Mouse (Mus musculus): ENCODE data around the gene Maml3.

The Maml3 gene

DNA sequence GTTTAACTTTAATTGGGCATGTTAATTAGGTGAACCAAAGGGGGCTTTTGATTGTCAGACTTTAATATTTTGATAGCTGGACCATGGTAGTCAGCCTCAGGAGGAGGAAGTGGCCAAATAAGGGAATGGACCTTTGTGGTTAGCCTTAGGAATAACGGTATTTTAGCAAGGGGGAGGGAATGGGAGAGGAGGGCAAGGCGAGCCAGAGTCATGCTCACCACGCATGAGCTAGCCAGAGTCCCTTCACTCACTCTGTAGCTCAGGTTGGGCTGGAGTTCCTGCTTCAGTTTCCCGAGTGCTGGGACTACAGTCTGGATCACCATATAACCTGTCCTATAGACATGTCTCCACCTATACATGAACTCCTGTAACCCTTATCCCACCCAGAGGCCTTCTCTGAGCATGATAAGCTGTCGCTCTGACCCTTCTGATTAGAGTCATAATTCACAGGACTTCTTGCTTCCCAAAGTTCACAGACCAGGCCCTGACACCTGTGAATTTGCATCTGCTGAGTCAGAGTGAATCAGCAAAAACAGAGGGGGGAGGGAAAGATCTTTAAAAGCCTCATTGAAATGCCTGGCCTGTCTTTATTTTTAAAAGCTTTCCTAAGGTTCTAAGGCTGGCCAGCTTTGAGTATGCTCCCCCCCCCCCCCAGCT is 434.3 kb downstream of the Maml3 start:
- no peak for DNase-seq (ENCODE audit: low read depth, low spot score)

DNA sequence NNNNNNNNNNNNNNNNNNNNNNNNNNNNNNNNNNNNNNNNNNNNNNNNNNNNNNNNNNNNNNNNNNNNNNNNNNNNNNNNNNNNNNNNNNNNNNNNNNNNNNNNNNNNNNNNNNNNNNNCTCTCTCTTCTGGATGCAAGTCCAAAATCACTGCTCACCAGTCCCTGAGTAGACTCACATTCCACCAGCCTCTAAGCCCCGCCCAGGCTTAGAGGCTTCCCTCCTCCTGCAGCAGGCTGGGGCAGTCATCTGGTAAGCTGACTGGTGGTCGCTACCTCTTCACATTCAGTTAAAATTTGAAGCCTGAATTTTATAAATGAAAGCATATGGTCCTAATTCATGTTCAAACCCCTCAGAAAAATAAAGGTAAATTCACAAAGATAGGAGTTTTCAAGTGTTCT is 436.3 kb downstream of the Maml3 start:
- DNase-seq (ENCODE audit: low read depth, low spot score): no peak

DNA sequence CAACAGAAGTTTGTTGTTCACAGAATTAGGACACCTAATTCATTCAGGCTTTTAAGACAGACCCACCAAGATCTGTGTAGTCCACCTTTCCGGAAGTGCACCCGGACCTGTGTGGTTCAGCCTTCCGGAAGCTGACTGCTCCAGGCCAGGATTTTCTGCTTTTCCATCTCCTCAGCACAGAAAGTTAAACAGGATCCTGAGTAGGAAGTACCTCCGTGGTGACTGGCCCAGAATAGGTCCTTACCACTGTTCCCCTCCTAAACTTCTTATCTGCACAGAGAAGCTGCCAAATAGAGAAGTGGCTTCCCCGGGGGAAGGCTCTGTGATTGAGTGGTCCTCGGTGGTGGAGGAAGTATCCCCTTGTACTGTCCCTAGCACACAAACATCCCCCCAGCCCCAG is 442.3 kb downstream of the Maml3 start:
- DNase-seq (ENCODE audit: low read depth, low spot score): no peak

DNA sequence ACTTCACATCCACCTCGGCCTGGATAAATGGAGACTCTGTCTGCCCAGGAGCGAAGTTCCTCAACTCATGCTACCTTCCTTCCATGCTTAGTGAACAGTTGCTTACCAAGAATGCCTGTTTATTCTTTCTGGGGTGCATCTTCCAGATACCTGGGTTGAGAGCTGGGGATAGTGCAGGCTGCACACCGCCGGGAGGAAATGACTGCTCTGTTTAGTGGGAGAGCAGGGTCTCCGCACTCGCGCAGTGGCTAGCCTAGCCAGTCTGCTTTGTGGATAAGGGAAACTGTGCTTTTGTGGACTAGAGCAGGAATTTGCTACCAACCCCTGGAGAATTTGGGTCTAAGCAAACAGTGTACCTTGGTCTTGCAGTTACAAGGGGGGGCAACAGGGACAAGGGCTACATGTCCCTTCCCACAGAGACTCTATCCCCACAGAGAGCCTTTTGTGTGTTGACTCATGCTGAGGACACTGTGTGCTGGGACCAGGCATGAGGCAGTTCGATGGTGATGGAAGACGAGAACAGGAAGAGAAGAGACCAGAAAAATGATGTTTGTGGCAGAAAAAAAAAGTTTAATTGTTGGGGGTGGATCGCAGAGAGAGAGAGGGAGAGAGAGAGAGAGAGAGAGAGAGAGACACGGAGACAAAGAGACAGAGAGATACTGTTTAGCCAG is 442.9 kb downstream of the Maml3 start:
- DNase-seq (ENCODE audit: low read depth, low spot score): no peak

DNA sequence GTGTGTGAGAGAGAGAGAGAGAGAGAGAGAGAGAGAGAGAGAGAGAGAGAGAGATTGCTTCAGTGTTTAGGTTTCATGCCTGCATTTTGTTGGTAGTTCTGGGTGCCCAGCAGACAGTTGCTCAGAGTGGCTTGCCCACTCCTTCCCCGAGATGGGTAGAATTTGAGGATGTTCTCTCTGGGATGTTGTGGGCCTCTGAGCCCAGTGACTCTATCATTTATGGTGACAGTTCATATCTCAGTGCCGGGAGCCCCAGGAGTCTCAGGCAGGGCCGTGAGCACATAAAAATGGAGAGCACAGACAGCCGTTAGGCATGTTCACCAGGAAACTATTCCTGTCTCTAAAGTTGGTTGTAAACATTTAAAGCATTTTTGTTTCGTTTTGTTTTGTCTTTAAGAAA is 443.5 kb downstream of the Maml3 start:
- no peak for DNase-seq (ENCODE audit: low read depth, low spot score)

DNA sequence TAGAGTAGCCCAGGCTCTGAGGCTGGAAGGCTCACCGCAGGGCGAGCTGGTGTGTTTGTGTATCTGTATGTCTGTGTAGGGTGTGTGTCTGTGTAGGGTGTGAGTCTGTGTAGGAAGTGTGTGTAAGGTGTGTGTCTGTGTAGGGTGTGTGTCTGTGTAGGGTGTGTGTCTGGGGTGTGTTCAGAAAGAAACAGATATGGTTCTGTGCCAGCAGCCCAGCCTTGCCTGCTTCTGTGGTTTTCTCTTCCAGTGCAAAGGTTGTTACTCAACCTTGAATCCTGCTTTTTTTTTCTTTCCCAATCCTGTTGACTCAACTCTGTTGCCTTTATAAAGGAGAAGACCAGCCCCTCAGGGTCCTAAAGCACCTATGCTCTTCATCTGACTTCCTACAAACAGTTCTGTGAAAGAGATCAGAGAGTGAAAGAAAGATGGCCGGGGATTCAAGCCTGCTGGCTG is 444.0 kb downstream of the Maml3 start:
- no peak for DNase-seq (ENCODE audit: low read depth, low spot score)

DNA sequence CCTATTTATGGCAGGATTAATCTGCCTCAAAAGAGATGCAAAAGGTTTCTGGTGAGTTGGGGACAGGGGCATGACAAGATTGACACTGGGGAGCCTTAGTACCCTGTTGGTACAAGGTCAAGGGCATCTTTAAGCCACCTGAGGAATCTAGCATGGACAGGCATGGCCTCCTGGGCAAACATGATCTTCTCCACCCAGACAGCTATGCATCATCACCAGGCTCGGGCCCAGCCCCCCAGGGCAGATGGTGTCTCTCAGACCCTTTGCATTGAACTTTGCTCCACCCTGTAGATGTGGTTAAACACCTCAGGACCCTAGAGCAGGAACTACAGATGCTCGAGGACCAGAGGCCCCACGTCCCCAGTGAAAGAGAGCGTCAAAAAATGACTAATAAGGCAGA is 444.8 kb downstream of the Maml3 start, which contains the start of gene Mgst2:
TSS of gene Mgst2 (plus strand) at position 301 of the 400 bp plus-strand sequence.
- DNase-seq (ENCODE audit: low read depth, low spot score): no peak

DNA sequence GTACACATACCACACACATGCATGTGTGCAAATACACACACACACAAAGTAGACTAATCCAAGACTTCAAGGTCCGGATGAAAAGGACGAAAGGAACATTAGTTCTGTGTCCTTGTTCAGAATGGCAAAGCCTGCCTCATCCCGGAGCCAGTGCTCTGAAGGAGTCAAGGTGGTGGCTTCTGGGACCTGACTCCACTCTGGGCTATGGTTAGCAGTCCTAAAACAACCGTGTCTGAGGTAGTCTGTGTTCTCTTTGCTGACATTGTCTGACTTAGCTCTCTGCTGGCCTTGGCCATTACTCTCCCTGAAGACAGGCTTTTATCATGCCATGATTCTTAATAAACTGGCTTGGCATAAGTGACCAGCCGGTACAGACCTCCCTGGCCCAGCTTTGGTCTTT is 445.5 kb downstream of the Maml3 start:
- DNase-seq (ENCODE audit: low read depth, low spot score): no peak

DNA sequence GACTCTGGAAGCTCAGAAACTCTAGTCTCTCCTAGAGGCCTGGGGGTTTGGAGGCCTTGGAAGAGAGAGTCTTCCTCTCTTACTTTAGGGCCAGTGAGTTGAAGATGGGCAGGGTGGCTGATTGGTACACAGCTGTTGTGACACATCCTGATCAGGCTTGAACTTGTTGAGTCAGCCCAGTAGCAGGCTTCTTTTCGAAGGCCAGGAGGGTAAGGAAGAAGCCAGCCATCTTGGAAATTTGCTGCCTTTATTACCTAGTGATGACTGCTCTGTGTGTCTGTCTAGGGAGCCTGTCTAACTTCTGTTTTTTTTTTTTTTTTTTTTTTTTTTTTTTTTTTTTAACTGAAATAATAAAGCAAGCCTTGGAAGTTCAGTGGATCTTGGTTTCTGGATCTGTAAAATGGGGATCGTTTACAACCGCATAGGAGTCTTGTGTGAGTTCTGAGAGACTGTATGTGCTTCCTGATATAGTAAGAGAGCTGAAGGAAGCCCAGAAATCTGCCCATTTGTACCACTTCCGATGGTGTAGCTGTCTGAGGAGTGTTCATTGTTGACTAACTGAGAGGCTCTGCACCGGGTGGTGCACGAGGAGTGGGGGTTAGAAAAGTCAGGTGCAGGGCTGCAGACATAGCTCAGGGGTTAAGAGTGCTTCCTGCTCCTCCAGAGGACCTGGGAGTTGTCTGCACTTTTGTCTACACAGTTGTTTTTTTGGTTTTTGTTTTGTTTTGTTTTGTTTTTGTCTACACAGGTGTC is 450.4 kb downstream of the Maml3 start:
- DNase-seq (ENCODE audit: low read depth, low spot score): no peak

DNA sequence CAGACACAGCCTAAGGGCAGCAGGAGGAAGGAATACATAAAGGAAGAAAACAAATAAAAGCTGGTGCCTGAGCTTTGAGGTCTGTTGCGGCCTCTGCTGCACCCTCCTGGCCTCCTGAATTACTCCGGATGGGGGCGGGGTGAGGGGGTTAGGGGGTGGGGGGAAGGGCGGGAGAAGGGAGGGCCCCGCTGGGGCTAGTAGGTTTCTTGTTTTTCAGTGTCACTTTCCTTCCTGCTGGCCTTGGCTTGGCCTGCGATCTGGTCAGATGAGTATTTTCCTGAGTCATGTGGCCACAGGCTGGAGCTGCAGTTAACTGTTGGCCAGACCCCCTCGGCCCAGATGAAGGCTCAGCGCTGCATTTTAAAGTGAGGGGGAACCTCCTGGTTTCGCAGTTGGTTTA is 452.2 kb downstream of the Maml3 start:
- DNase-seq (ENCODE audit: low read depth, low spot score): no peak

DNA sequence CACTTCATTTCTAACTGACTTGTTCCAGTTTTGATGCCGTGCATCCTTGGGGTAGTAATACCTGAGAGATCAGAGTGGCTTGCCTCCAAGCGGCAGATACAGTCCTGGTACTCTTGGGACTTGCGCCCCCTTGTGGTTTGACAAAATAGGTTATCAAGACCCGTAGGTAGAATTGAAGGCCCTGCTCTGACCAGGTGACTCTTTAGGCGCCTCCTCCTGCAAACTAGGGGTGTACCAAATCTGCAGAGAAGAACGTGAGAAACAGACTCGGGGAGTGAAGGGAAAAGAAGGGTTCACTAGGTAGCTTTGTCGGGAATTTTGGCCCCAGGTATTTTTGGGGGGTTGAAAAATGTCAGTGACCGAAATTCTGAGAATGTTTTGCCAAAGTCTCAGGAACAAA is 452.6 kb downstream of the Maml3 start:
- DNase-seq (ENCODE audit: low read depth, low spot score): peak; percentile 74

DNA sequence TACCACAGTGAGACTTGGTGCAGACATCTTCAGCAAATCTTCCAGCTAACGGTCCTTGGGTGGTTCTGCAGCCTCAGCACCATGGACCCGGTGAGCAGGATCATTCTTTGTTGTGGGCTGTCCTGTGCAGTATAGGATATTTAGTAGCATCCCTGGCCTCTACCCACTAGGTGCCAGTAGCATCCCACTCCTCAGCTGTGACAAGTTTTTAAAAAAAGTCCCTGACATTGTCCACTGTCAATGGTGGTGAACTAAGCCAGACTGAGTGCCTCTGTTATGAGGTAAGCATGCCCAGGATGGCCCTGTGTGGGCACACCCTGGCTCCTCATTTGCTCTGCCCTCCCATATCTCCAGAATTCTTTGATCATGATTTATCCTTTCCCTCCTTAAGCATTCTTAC is 453.7 kb downstream of the Maml3 start:
- DNase-seq (ENCODE audit: low read depth, low spot score): no peak

DNA sequence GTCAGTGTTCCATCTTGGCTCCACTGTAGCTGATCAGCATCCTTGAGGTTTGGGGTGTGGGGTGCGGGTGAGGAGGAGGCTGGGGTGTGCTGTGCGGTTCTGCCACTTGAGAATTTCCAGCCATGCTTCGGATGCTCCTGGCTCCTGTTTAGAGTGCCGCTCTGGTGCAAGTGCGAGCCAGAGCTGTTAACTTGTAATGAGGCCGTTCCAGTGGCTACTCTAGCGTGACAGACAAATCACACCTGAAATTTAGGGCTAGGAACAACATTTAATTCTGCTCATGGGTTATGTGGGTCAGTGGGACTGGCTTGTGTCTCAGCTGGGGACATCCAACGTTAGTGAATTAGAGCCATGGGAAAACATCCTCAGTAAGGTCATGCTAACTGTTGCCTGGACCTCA is 454.9 kb downstream of the Maml3 start:
- DNase-seq (ENCODE audit: low read depth, low spot score): no peak

DNA sequence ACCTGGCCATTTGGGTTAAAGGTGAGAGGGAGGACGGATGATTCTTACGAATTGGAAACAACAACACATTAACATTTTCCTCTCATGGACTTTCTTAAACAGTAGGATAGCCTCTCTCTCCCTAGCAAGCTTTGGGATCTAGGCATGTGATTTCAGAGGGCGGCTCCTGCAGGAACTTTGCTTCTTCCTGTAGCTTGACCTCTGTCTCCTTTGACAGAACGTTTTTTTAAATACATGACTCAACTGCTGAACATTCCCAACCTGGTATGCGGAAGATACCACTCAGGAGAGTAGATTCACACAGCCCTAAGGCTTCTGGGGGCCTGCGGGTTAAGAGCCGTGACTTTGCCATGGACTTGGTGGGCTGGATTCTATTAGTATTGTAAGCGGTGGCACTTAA is 455.4 kb downstream of the Maml3 start:
- DNase-seq (ENCODE audit: low read depth, low spot score): no peak

DNA sequence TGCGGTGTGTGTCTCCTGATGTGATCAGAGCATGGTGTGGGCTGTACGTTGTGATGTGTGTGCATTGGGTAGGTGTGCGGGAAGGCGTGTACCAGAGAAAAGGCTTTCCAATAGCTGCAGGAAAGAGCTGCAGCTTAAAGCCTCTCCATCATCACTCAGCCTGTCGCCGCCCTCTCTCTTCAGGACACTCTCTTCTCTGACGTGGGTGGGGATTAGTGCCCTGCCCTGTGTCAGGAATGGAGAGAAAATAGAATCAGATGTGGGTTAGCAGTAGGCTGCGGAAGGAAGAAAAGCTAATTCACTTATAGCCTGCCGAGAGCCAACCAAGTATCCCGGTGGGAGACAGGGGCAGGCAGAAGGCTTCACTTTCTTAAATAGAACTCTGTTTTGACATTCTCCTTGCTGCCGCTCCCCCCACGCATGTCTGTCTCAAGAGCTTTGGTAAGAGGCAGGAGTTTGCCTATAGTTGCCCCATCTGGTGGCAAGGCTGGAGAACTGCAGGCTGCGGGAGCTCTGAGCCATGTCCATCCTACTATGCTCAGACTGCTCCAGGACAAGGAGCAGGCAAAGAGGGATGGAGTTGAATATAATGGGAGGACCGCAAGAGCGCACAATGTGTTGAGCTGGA is 456.7 kb downstream of the Maml3 start:
- DNase-seq (ENCODE audit: low read depth, low spot score): peak; percentile 58

DNA sequence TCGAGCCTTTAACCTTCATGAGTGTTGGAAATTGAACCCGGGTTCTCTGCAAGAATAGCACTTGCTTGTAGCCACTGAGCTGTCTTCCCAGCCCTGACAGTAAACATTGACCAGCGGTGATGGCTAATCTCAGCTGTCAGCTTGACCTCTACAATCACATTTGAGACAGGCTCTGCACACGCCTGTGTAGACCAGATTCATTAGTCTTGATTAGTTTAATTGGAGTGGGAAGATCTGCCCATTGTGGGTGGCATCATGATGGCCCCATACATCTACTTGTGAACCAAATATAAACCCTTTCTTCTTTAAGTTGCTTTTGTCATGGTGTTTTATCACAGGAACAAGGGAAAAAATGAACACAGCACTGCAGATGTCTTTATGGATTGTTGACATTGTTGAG is 457.5 kb downstream of the Maml3 start:
- no peak for DNase-seq (ENCODE audit: low read depth, low spot score)

DNA sequence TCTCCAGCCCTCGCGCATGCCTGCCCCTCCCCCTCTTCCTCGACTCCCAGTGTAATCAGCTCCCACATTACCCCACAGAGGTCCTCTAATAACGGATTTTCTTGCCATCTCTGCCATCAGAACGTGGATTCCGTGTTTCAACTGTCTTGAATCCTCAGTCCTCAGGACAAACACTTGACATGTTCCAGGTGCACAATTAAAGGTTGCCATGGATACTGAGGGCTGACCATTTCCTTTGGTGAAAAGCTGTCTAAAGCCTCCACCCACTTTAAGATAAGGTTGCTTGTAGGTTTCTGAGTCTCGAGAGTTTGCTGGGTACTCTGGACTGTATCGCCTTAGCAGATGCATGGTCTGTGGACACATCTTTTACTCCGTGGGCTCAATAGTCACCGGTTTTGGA is 458.6 kb downstream of the Maml3 start:
- DNase-seq (ENCODE audit: low read depth, low spot score): no peak

DNA sequence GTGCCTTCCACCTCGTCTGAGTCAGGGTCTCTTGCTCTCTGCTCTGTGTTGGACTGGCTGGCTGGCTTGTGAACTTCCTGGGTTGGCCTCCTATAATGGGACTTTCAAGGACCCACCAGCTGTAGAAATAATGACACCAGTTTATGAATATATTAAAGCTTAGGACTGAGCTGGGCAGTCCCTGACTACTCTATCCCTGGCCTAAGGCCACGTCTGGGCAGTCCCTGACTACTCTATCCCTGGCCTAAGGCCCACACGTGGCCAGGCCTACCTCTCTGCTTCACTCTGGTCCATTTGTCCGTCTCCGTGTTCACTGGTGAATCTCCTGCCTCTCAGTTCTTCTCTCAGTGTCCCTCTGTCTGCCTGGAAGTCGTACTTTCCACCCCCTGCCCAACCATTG is 459.4 kb downstream of the Maml3 start:
- DNase-seq (ENCODE audit: low read depth, low spot score): no peak

DNA sequence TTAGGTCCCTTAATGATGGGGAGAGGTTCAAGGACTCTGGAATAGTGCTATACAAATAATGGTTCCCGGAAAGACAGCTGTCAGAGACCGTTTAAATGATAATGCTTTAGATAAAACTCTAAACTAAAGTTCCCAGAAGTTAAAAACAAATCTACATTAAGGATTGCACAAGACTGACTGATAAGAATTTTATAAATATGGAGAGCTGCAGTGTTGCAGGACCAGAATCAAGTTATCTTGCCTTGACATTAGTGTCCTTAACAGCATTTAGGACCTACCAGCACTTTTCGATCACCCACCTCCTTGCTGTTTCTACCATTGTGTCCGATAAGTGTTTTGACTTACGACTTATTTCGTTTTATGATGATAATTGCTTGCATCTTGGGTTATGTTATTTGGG is 466.6 kb downstream of the Maml3 start:
- DNase-seq (ENCODE audit: low read depth, low spot score): no peak

DNA sequence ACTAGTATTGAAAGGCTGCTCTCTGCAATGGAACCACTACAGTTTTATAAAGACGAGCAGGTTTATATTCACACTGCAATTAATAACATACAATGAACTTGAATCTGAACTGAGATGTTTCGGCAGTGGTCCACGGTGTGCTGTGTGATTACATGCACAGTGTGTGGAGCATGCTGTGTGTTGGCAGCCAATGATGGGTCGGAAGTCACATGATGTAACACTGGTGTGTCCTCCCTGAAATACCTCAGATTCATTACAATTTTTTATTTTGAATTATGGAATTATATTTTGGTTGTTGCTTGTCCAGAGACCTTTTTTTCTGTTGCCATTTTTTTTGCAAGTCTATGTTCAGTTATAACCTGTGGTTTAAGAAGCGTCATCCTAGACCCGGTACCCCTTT is 467.6 kb downstream of the Maml3 start:
- DNase-seq (ENCODE audit: low read depth, low spot score): no peak

DNA sequence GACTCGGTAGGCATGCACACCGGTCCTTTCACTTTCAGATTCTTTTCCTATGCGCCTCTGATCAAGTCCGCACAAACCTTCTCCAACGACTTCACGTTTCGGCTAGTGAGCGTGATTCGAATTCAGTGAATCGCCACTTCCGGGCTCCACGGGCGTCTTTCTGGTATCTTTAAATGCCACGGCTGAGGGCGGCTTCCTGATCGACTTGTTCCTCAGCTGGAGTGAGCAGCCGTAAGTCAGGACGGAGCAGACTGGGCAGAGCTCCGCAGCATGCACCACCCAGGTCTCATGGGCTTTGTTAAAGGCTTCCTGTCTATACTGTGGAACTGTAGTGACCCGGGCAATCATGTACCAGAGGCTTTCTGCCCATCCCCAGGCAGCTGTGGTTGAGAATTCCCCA is 468.2 kb downstream of the Maml3 start:
- DNase-seq (ENCODE audit: low read depth, low spot score): no peak

DNA sequence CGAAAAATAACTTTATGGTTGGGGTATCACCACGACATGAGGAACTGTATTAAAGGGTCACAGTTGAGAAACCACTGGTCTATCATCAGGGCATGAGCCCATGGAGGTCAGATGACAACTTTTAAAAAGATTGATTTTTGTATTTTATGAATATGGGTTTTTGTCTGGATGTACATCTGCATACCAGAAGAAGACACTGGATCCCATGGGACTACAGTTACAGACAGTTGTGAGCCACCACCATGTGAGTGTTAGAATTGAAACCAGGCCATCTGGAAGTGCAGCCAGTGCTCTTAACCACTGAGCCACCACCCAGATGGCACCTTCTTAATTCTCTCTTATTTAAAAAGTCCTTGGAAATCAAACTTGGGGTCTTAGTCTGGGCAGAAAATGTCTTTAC is 468.9 kb downstream of the Maml3 start:
- DNase-seq (ENCODE audit: low read depth, low spot score): no peak
